Mouse (Mus musculus) ovary, postnatal 10 days (tissue): ENCODE measurements around the gene Ttc13.

Source experiments
- DNase-seq: peaks from one replicate; pipeline ENCODE4 v3.0.0; 2022; ENCODE audit warnings: low spot score

Ttc13 gene

DNA sequence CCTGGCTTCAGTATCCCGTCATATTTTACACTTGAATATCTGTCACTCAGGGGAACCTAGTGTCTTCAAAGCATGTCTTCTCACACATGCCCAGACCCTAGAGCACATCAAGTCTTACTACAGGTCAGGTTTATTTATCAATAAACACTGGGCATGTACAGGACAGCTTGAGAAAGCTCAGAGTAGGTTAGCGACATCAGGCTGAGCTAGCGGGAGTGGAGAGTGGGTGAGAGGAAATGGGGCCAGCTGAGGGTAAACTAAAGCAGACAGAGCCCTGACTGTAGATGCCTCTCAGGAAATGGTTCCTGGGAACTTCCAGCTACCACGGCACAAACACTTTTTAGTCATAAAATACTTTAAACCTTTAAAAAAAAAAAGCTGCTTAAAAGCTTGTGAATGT is 18.3 kb downstream of the Ttc13 start:
- DNase-seq: no peak

DNA sequence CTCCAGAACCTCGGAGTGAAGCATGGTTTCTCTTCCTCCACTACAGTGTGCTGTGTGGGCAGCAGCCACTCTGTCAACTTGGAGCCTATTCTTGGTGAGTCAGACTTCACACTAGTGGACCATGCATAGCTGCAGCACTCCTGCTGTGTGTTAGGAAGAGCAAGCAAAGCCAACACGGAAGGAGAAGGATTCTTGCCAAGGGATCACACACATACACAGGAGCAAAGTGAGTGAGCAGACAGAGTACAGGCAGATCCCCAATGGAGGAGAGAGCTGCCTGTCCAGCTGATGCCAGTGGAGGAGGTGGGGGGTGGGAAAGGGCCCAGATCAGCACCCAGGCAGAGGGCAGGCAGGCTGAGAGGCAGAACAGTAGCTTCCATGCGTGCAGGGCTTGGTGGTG is 19.6 kb downstream of the Ttc13 start:
- no peak for DNase-seq

GRCm38 (mm10) chr8:124701023-124701422 is 20.8 kb downstream of the Ttc13 start:
- no peak for DNase-seq

- DNase-seq: no peak
Measured at GRCm38 (mm10) chr8:124700271-124700670, 21.5 kb downstream of the Ttc13 start.

GRCm38 (mm10) chr8:124695424-124696100 is 26.2 kb downstream of the Ttc13 start:
- no peak for DNase-seq

DNA sequence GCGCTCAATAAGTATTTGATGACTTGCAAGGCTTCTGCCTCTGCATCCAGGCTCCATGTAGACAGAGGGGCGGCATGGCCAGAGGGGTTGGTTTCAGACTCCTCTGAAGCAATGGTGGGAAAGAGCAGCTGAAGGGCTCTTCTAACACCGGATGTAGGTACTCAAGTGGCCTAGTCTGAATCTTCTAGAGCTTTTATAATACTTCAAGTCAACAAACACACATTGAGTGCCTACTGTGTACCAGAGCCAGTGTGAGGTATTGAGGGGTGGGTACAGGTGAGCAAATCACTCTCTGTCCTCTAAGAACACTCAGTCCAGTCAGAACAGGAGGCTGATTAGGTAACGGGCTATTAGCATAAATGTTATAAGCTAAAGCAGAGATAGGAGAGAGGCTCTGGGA is 30.1 kb downstream of the Ttc13 start:
- no peak for DNase-seq

- DNase-seq: no peak
Measured at GRCm38 (mm10) chr8:124688899-124689298, 32.9 kb downstream of the Ttc13 start.

GRCm38 (mm10) chr8:124682218-124682617 is 39.6 kb downstream of the Ttc13 start:
- DNase-seq: no peak

DNA sequence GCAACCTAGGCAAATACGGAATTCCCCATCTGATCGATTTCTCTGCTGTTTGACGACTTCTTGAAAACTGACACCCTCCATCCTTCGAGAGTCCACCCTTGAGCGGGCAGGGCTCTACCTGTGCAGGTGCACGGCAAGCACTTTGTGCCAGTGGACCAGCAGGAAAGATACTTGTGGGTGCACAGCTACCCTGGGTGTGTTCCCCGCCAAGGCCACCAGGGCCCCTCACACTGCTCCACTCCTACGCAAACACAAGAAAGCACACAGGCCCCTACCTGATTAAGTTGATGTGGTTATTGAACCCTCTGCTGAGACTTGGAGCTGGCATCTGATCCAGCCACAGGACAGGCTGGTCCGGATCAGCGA is 40.0 kb downstream of the Ttc13 start:
- DNase-seq: no peak

GRCm38 (mm10) chr8:124681077-124681791 is 40.5 kb downstream of the Ttc13 start:
- DNase-seq: no peak

GRCm38 (mm10) chr8:124678246-124678645 is 43.5 kb downstream of the Ttc13 start:
- no peak for DNase-seq

DNA sequence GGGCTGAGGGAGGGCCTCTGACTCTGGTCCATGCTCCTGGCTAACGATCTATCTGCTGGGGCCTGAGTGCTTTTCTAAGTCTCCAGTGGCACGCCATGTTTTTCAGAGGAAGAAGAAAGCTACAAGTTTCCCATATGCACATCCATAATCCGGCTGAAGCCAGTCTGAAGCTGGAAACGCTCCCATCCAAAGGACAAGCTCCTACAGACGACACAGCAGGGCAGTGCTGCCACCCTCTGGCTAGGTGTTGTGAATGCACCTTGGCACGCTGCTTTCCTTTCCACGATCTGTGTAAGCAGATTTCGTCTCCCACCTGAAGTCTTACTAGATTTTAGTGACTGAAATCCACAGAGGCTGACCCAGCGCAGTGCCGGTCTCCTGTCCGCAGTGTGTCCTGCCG is 44.3 kb downstream of the Ttc13 start:
- DNase-seq: peak; percentile 59

- DNase-seq: no peak
Measured at GRCm38 (mm10) chr8:124677078-124677477, 44.7 kb downstream of the Ttc13 start.

DNA sequence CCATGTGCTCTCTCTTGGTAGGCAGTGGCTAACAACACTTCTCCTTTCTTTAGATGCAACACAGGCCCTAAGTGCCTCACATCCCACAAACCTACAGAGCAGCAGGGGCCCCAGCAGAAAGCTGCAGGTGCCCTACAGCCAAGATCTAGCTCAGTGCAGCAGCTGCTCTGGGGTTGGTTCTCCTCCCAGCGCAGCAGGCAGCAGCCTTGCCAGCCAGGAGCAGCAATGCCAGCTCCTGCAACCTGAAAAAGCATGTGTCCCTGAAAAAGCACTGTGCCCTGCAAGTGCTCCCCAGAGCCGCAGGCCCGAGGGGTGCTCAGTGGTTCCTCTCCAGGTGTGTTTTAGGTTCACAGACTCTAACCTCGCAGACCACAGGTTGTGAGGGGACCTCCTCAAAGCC is 45.1 kb downstream of the Ttc13 start:
- no peak for DNase-seq

DNA sequence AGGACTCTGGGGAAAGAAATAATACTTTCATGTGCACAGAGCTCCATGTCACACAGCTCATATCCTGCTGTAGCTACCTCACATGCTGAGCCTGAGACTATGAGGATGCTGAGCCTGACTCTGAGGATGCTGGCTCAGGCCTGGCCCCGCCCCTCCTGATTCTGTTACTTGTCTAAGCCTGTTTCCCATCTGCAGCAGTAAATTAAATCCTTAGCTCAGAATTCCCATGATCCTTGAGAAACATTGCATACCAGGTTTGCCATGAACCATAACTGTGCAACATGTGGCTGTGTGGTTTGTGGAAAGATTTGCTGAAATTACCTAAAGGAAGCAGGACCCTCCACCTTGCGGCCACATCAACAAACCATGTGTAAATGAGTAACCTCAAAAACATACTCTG is 49.4 kb downstream of the Ttc13 start:
- no peak for DNase-seq

DNA sequence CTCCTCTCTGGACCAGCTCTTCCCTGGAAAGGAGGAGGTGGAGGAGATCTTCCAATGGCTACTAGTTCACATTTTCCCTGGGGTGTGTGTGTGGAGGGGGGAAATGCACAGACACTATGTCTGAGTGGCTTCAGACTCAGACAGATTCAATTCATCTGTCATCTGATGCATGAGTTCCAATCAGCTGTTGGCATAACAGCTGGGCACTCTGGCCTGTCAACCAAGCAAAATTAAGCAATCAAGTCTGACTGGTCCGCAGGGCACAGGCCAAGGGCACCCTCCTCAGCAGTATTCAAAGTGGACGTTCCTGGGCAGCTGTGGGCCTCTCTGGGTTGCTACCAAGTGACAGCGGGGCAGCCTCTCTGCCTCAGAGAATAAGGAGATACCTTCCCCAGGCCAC is 53.0 kb downstream of the Ttc13 start:
- no peak for DNase-seq

- DNase-seq: no peak
Measured at GRCm38 (mm10) chr8:124664414-124664813, 57.4 kb downstream of the Ttc13 start.

GRCm38 (mm10) chr8:124663874-124664230 is 57.9 kb downstream of the Ttc13 start:
- no peak for DNase-seq

DNA sequence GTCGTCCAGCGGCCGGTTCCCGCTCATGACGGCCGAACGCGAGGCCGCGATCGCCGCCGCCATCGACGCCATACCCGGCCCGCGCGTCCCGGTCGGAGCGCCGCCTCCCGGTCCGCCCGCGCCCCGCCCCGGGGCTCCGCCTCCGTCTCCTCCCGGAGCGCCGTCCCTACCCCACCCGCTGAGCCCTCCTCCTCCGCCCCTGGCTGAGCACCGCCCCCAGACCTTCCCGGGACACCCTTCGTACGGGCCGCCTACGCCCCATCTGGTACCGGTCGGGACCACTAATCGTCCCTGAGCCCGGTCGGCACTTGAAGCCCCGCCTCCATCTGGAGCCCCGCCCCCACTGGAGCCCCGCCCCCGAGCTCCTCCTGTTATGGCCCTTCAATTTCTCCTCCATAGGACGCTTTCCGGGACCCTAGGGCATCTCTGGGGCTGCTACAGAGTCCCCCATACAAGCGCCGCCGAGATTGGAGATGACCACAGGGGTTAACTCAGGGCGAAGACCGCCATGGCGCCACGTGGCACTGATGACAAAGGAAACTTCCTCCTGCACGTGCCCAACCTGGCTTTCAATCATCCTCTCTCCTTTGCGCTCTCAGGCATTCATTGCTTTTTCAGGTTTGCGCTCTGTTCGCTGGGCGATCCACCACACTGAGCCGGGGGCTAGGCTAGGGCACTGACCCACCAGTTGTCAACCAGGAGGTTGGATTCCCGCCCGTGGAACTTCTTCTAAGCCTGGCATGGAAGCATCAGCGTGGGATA is 58.5 kb downstream of the Ttc13 start, which contains the start of gene 2310022B05Rik:
2310022B05Rik (minus strand) TSS at position 258 of the 762 bp plus-strand sequence.
- DNase-seq: peak; percentile 78

- DNase-seq: no peak
Measured at GRCm38 (mm10) chr8:124662446-124663111, 59.2 kb downstream of the Ttc13 start.

- DNase-seq: no peak
Measured at GRCm38 (mm10) chr8:124661781-124662180, 60.0 kb downstream of the Ttc13 start.

GRCm38 (mm10) chr8:124658415-124658814 is 63.4 kb downstream of the Ttc13 start:
- no peak for DNase-seq

DNA sequence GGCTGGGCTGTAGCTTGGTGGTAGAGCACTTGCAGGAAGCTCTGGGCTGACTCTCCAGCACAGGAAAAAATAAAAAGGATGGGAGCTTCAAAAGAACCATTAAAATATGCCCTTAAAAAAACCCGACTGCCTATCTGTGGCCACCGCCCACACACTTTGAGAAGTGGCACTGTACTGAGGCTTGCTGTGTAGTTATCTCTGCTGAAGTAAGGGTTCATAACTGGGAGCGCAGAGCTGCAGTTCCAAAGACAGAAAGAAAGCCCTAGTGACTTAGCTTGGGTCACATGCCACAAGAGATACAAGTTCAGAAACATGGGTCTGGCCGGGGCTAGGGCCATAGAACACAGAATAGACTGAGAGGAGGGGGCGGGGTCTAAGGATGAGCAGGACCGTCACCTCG is 63.8 kb downstream of the Ttc13 start:
- DNase-seq: no peak
